Mouse (Mus musculus) hindbrain, embryonic 10.5 days (tissue): ENCODE measurements around the gene Zwilch. TPM values are rescaled to one million over a fixed set of nuclear protein-coding genes. Genes with fewer than 3 reads are reported as not detected.

Source experiments
- DNase-seq: peaks from one replicate; pipeline ENCODE4 v3.0.0-alpha.2; 2017; ENCODE audit warnings: low spot score
- H3K27ac ChIP-seq: fragments of 300-500 bp; sonication (generic); 2 replicates; pipeline ENCODE4 v1.5.1; 2016; ENCODE audit warnings: mild to moderate bottlenecking, moderate library complexity
- H3K27me3 ChIP-seq: fragments of 300-500 bp; sonication (generic); 2 replicates; pipeline ENCODE4 v1.6.1; 2016; ENCODE audit warnings: mild to moderate bottlenecking; ENCODE audit not compliant: poor library complexity, insufficient read depth, severe bottlenecking
- H3K36me3 ChIP-seq: fragments of 300-500 bp; sonication (generic); 2 replicates; pipeline ENCODE4 v1.6.1; 2016; ENCODE audit warnings: mild to moderate bottlenecking, moderate library complexity
- H3K4me1 ChIP-seq: fragments of 300-500 bp; sonication (generic); replicated peaks from 2 replicates; pipeline ENCODE4 v1.6.1; 2016; ENCODE audit warnings: mild to moderate bottlenecking
- H3K4me3 ChIP-seq: fragments of 300-500 bp; sonication (generic); 2 replicates; pipeline ENCODE4 v1.5.1; 2016; ENCODE audit warnings: mild to moderate bottlenecking, moderate library complexity
- H3K9me3 ChIP-seq: fragments of 300-500 bp; sonication (generic); 2 replicates; pipeline ENCODE4 v1.6.1; 2016; ENCODE audit warnings: mild to moderate bottlenecking, moderate library complexity
- WGBS: fragments of 180-500 bp; shearing (Covaris S2); methylation state at CpG from one replicate; pipeline ENCODE4 v1.1.7; 2016; 5-methylcytosine and 5-hydroxymethylcytosine counted together
- polyA plus RNA-seq: library from polyadenylated mRNA; unstranded; fragments of >200 nt; fragmentation: Nextera tagmentation; extraction: Ambion mirVana; gene quantifications from 2 replicates; pipeline ENCODE4 v1.2.1, GENCODE M21; 2016

Zwilch gene
- polyA plus RNA-seq, 1 experiment from 2014 or later: 24.8 TPM

GRCm38 (mm10) chr9:64119898-64120297 is 53.0 kb downstream of the Zwilch start:
- Histone ChIP-seq H3K9me3 (no peaks in the 10 kb centered on the region), H3K27me3 (no peaks in the 10 kb centered on the region), H3K36me3 (no peaks in the 10 kb centered on the region), H3K27ac (no peak overlapping the region), H3K4me1 (peaks cover 4% of the 10 kb centered on the region; the same call in 1 of the 2 replicates), H3K4me3 (no peak overlapping the region)
- peak; percentile 59 for DNase-seq
- WGBS: 29% methylated on average over 8 of the region's 8 CpGs

GRCm38 (mm10) chr9:64116876-64117275 is 56.0 kb downstream of the Zwilch start, which contains the start of gene Lctl:
Gene Lctl (plus strand): TSS chr9:64117147.
- no peak within 1 kb of the TSS for H3K4me3 ChIP-seq
- no peak for DNase-seq
- 80% methylated on average over 3 of the region's 3 CpGs for WGBS
- H3K9me3 ChIP-seq: no peaks in the 10 kb centered on the region
- H3K27ac ChIP-seq: no peak within 1 kb of the TSS
- H3K27me3 ChIP-seq: no peaks in the 10 kb centered on the region
- no peaks in the 10 kb centered on the region for H3K36me3 ChIP-seq
- peaks cover 11% of the 10 kb centered on the region; the same call in 1 of the 2 replicates for H3K4me1 ChIP-seq

DNA sequence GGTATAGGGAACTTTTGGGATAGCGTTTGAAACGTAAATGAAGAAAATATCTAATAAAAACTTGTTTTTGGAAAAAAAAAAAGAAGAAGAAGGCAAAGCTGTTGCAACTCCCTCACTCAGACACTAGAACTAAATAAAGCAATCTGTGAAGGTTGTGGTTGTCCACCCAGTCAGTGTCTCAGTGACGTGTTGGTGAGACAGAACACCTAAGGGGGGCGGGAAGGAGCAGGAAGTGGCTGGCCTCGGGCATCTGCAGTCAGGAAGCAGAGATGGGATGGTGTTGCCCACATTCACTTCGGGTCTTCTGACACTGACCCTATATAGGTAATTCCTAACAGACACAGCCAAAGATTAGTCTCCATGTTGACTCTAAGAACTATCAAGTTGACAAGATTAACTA is 57.1 kb downstream of the Zwilch start:
- Histone ChIP-seq H3K27ac (no peak overlapping the region), H3K9me3 (no peaks in the 10 kb centered on the region), H3K4me1 (peaks cover 8% of the 10 kb centered on the region; the same call in 1 of the 2 replicates), H3K27me3 (no peaks in the 10 kb centered on the region), H3K36me3 (no peaks in the 10 kb centered on the region), H3K4me3 (no peak overlapping the region)
- DNase-seq: no peak
- WGBS: 87% methylated on average over 6 of the region's 6 CpGs

GRCm38 (mm10) chr9:64114646-64115045 is 58.3 kb downstream of the Zwilch start:
- 0 out of 2 replicates have a peak overlapping the region, but pooled peaks have one; percentile 9 for H3K27ac ChIP-seq

GRCm38 (mm10) chr9:64110502-64110901 is 62.4 kb downstream of the Zwilch start:
- 91% methylated on average over 16 of the region's 16 CpGs for WGBS
- H3K4me3 ChIP-seq: no peak overlapping the region
- 0 out of 2 replicates have a peak, but pooled peaks cover 8% of the 10 kb centered on the region for H3K4me1 ChIP-seq
- H3K27me3 ChIP-seq: no peaks in the 10 kb centered on the region
- no peak overlapping the region for H3K27ac ChIP-seq
- no peaks in the 10 kb centered on the region for H3K36me3 ChIP-seq
- DNase-seq: no peak
- no peaks in the 10 kb centered on the region for H3K9me3 ChIP-seq

More at GRCm38 (mm10) chr9:64114646-64115045, 58.3 kb downstream of the Zwilch start:
- 0 out of 2 replicates have a peak, but pooled peaks cover 8% of the 10 kb centered on the region for H3K4me1 ChIP-seq
- no peaks in the 10 kb centered on the region for H3K27me3 ChIP-seq
- no peak overlapping the region for H3K4me3 ChIP-seq
- WGBS: 65% methylated on average over 2 of the region's 2 CpGs
- no peaks in the 10 kb centered on the region for H3K36me3 ChIP-seq
- DNase-seq: peak; percentile 18
- no peaks in the 10 kb centered on the region for H3K9me3 ChIP-seq

DNA sequence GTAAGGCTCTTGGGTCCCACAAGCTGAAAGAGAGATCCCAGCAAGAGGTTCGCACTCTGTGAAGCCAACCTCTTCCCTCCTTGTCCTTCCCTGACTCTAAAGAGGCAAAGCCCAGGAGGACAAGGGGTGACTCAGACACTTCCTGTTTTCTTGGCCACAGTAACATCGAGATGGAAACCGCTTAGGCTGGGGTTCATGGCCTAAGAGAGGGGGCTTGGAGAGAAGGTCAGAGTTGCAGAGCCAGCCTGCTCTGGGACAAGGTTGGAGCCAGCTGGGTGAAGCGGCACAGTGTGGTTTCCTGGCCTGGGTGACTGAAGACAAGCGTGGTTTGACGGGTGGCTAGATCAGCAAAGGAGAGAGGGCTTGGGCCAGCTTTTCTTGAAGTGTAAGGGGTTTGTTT is 67.6 kb downstream of the Zwilch start:
- Histone ChIP-seq H3K9me3 (no peaks in the 10 kb centered on the region), H3K4me1 (no peaks in the 10 kb centered on the region), H3K27ac (no peak overlapping the region), H3K4me3 (no peak overlapping the region), H3K27me3 (no peaks in the 10 kb centered on the region), H3K36me3 (no peaks in the 10 kb centered on the region)
- no peak for DNase-seq
- WGBS: 77% methylated on average over 6 of the region's 6 CpGs

DNA sequence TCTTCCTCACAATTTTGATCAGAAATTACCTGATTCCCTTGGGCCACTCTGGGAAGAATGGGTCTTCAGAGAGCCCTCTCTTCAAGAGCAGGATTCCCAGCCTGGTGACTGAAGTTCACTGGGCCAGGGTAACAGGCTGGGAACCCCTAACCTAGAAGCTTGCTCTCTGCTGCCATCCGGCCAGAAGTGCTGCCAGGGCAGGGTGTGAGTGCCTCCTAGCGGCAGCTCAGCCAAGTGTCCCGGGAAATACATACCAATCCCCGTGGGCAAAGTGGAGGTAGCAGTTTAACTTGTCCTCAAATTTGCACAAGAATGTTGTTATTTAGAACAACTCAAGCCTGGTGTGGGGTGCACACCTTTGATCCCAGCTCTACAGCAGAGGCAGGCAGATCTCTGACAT is 72.5 kb downstream of the Zwilch start:
- no peaks in the 10 kb centered on the region for H3K9me3 ChIP-seq
- no peaks in the 10 kb centered on the region for H3K27me3 ChIP-seq
- H3K4me1 ChIP-seq: no peaks in the 10 kb centered on the region
- no peak overlapping the region for H3K27ac ChIP-seq
- peak; percentile 82 for DNase-seq
- H3K4me3 ChIP-seq: no peak overlapping the region
- WGBS: 3% methylated on average over 4 of the region's 4 CpGs
- H3K36me3 ChIP-seq: no peaks in the 10 kb centered on the region

DNA sequence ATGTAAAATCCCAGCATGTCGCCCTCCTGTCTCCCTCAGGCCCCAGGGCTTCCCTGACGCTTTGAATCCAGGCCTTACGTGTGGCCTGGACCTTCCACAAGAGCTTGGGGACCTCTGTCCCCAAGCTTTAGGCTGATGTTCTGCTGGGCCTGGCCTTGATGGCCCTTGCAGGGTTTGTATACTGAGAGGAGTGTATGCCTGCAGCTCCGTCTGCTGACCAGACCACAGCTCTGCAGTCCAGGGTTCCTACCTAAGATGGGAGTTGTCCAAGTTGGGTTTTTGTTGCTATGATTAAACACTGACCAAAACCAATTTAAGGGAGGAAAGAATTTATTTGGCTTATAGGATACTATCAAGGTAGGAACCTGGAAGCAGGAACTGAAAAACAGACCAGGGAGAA is 74.6 kb downstream of the Zwilch start:
- no peak for DNase-seq
- Histone ChIP-seq H3K27me3 (peaks cover 7% of the 10 kb centered on the region; the same call in 1 of the 2 replicates), H3K36me3 (no peaks in the 10 kb centered on the region), H3K27ac (no peak overlapping the region), H3K9me3 (no peaks in the 10 kb centered on the region), H3K4me3 (no peak overlapping the region), H3K4me1 (peaks cover 12% of the 10 kb centered on the region)
- 61% methylated on average over 4 of the region's 4 CpGs for WGBS

- no peaks in the 10 kb centered on the region for H3K36me3 ChIP-seq
- peaks cover 14% of the 10 kb centered on the region for H3K4me1 ChIP-seq
- no peak for DNase-seq
- H3K9me3 ChIP-seq: peaks cover 3% of the 10 kb centered on the region; the same call in 1 of the 2 replicates
- no peak overlapping the region for H3K4me3 ChIP-seq
- H3K27ac ChIP-seq: peak overlapping the region; percentile 73
- 58% methylated on average over 11 of the region's 11 CpGs for WGBS
- H3K27me3 ChIP-seq: peaks cover 7% of the 10 kb centered on the region; the same call in 1 of the 2 replicates
These were observed 78.8 kb downstream of the Zwilch start for GRCm38 (mm10) chr9:64094083-64094482.

GRCm38 (mm10) chr9:64089004-64089403 is 83.9 kb downstream of the Zwilch start:
- peaks cover 33% of the 10 kb centered on the region for H3K27me3 ChIP-seq
- no peak overlapping the region for H3K4me3 ChIP-seq
- WGBS: 68% methylated on average over 12 of the region's 12 CpGs
- H3K36me3 ChIP-seq: no peaks in the 10 kb centered on the region
- peaks cover 3% of the 10 kb centered on the region; the same call in 1 of the 2 replicates for H3K9me3 ChIP-seq
- no peak overlapping the region for H3K27ac ChIP-seq
- H3K4me1 ChIP-seq: peaks cover 35% of the 10 kb centered on the region
- DNase-seq: no peak

GRCm38 (mm10) chr9:64088346-64088745 is 84.6 kb downstream of the Zwilch start:
- WGBS: 90% methylated on average over 7 of the region's 7 CpGs
- H3K4me1 ChIP-seq: peaks cover 33% of the 10 kb centered on the region
- H3K27ac ChIP-seq: no peak overlapping the region

DNA sequence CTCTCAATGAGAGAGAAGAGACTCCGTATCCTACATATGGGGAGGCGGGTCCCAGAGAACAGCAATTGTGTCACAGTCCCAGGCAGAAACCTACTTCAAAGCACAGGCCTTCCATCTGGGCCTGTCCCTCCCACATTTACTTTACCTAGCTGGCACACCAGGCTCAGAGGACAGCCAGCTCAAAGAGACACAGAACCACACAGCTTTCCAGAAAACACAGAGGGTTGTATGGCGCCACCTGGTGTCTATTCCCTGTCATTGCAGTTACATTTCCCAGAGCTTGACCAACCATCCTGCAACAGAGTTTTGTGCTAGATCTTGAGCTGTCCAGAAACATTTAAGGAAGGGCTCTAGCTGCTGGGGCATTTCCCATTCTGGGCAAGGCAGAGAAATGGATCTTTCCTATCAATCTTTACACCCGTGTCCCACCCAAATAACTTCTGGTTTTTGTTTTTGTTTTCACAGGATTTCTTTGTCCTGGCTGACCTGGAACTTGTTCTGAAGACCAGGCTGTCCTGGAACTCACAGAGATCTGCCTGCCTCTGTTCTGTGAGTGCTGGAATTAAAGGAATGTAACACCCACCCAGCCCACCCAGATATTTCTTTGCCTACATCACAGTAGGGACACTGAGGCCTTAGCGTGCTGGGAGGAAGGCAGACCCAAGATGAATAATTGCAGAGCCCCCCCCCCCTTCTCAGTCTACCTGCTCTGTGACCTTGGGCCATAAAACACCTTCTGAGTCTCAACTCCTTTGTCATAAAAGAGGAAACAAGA is 85.3 kb downstream of the Zwilch start:
- Histone ChIP-seq H3K9me3 (peaks cover 3% of the 10 kb centered on the region; the same call in 1 of the 2 replicates), H3K36me3 (no peaks in the 10 kb centered on the region), H3K27ac (no peak overlapping the region), H3K4me1 (peaks cover 30% of the 10 kb centered on the region), H3K27me3 (peaks cover 46% of the 10 kb centered on the region), H3K4me3 (no peak overlapping the region)
- WGBS: 45% methylated on average over 5 of the region's 5 CpGs
- DNase-seq: peak; percentile 78

More at GRCm38 (mm10) chr9:64088346-64088745, 84.6 kb downstream of the Zwilch start:
- peaks cover 39% of the 10 kb centered on the region for H3K27me3 ChIP-seq
- no peaks in the 10 kb centered on the region for H3K36me3 ChIP-seq
- H3K9me3 ChIP-seq: peaks cover 3% of the 10 kb centered on the region; the same call in 1 of the 2 replicates
- no peak overlapping the region for H3K4me3 ChIP-seq
- no peak for DNase-seq
